Mouse (Mus musculus) hindbrain, embryonic 10.5 days (tissue): ENCODE data around the gene 4921536K21Rik. TPM values are rescaled to one million over a fixed set of nuclear protein-coding genes. Genes with fewer than 3 reads are reported as not detected.
"Not testable (repeated sequence)": the region's sequence is repeated elsewhere in the genome, so short reads cannot be mapped to it uniquely, and the experiment has no call there.

ENCODE experiments used
- DNase-seq: peaks from one replicate; pipeline ENCODE4 v3.0.0-alpha.2; 2017; ENCODE audit warnings: low spot score
- H3K27ac ChIP-seq: fragments of 300-500 bp; sonication (generic); 2 replicates; pipeline ENCODE4 v1.5.1; 2016; ENCODE audit warnings: mild to moderate bottlenecking, moderate library complexity
- H3K27me3 ChIP-seq: fragments of 300-500 bp; sonication (generic); 2 replicates; pipeline ENCODE4 v1.6.1; 2016; ENCODE audit warnings: mild to moderate bottlenecking; ENCODE audit not compliant: poor library complexity, insufficient read depth, severe bottlenecking
- H3K36me3 ChIP-seq: fragments of 300-500 bp; sonication (generic); 2 replicates; pipeline ENCODE4 v1.6.1; 2016; ENCODE audit warnings: mild to moderate bottlenecking, moderate library complexity
- H3K4me1 ChIP-seq: fragments of 300-500 bp; sonication (generic); replicated peaks from 2 replicates; pipeline ENCODE4 v1.6.1; 2016; ENCODE audit warnings: mild to moderate bottlenecking
- H3K4me3 ChIP-seq: fragments of 300-500 bp; sonication (generic); 2 replicates; pipeline ENCODE4 v1.5.1; 2016; ENCODE audit warnings: mild to moderate bottlenecking, moderate library complexity
- H3K9me3 ChIP-seq: fragments of 300-500 bp; sonication (generic); 2 replicates; pipeline ENCODE4 v1.6.1; 2016; ENCODE audit warnings: mild to moderate bottlenecking, moderate library complexity
- WGBS: fragments of 180-500 bp; shearing (Covaris S2); methylation state at CpG from one replicate; pipeline ENCODE4 v1.1.7; 2016; 5-methylcytosine and 5-hydroxymethylcytosine counted together
- polyA plus RNA-seq: library from polyadenylated mRNA; unstranded; fragments of >200 nt; fragmentation: Nextera tagmentation; extraction: Ambion mirVana; gene quantifications from 2 replicates; pipeline ENCODE4 v1.2.1, GENCODE M21; 2016

Gene 4921536K21Rik
- polyA plus RNA-seq, 1 experiment from 2014 or later, result 1.8 TPM

DNA sequence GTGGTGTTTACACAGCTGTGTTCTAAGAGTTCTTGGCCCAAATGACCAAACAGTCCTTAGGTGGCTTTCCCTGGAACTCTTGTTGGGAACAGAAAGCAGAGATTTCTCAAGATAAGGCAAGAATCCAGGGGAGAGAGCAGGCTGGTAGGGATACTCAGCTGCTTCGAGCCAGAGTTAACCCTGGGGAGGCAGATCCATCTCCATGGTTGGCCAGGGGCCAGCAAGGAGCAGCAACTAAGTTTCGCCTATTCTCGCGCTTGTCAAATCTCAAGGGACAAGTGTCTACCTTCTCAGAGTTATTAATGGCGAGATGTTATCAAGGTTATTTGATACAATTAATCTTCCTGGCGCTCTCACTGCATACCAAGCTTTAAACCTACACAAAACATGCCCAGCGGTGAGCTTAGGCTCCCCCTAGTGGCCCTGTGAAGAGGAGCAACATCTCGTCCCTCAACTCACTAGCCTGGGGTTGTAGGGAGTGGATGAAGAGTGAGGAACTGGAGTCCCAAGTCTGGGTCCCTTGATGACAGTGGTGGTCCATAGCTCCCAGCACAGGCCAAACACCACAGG lies 26.5 kb upstream of the 4921536K21Rik start:
- WGBS, result 35% methylated on average over 8 of the region's 8 CpGs
- no peaks in the 10 kb centered on the region for H3K4me1 ChIP-seq
- H3K27me3 ChIP-seq, result no peaks in the 10 kb centered on the region
- no peaks in the 10 kb centered on the region for H3K9me3 ChIP-seq
- H3K4me3 ChIP-seq, result no peak overlapping the region
- H3K36me3 ChIP-seq, result peaks cover 43% of the 10 kb centered on the region
- no peak overlapping the region for H3K27ac ChIP-seq
- peak; percentile 41 for DNase-seq

GRCm38 (mm10) chr11:3920476-3920875 lies 25.6 kb upstream of the 4921536K21Rik start:
- WGBS, result 86% methylated on average over 7 of the region's 7 CpGs

DNA sequence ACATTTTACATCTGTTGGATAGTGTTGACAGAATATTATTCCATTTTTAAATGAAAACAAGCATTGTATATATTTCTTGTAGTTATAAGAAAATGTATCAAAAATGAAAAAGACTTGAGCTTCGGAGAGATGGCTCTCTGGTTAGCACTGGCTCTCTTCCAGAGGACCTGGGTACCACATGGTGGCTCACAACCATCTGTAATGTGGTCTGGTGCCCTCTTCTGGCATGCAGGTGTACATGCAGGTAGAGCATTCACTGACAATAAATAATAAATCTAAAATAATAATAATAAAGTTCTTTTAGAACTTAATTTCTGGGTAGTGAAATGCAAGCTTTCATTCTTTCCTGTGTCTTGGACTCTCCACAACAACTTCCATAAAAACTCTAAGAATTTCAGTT lies 23.8 kb upstream of the 4921536K21Rik start:
- no peak for DNase-seq
- no peaks in the 10 kb centered on the region for H3K9me3 ChIP-seq
- H3K4me3 ChIP-seq, result no peak overlapping the region
- no peaks in the 10 kb centered on the region for H3K27me3 ChIP-seq
- peaks cover 7% of the 10 kb centered on the region for H3K4me1 ChIP-seq
- no peak overlapping the region for H3K27ac ChIP-seq
- peaks cover 18% of the 10 kb centered on the region for H3K36me3 ChIP-seq
- 65% methylated on average over 1 of the region's 1 CpGs for WGBS

More at GRCm38 (mm10) chr11:3920476-3920875, 25.6 kb upstream of the 4921536K21Rik start:
- Histone ChIP-seq H3K27me3 (no peaks in the 10 kb centered on the region), H3K27ac (no peak overlapping the region), H3K4me1 (no peaks in the 10 kb centered on the region), H3K4me3 (no peak overlapping the region), H3K9me3 (no peaks in the 10 kb centered on the region), H3K36me3 (peaks cover 35% of the 10 kb centered on the region)
- DNase-seq, result no peak

DNA sequence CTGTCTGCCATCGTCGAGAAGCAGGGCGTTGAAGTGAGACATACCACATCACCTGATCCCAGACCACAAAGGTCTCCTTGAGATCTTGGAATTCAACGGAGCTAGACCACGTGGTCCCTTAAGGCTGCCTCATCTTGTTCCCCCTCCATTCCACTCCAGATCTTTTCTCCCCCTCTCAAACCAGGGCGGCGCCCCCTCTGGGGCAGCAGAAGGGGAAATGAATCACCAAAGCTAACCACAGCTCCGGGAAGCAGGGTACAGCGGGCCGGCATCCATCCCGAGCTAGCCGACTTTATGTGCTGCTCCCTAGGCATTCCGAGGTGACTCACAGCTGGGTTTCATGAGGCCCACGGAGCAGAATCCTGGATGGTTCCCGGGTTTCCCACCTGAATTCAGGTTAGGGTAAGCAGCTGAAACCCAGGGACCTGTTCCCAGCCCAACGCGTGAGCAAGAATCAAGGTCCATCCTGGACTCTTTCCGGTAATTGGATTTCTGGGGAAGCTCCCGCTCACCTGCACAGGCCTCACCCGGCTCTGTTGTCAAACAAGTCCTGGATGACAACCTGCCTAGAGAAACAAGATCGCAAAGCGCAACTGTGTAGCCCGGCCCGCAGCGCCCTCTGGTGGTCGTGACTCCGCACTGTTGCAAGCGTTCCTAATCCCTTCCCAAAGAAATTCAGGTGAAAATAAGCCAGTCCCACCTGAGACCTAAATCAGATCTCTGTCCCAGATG lies 19.4 kb upstream of the 4921536K21Rik start, which contains the start of gene Slc35e4:
Gene Slc35e4 (minus strand): TSS at position 556 of the 732 bp plus-strand sequence.
- H3K4me1 ChIP-seq, result peaks cover 46% of the 10 kb centered on the region
- H3K9me3 ChIP-seq, result no peaks in the 10 kb centered on the region
- peaks cover 18% of the 10 kb centered on the region for H3K27me3 ChIP-seq
- peak within 1 kb of the TSS; percentile 68 for H3K4me3 ChIP-seq
- 0 out of 2 replicates have a peak, but pooled peaks cover 6% of the 10 kb centered on the region for H3K36me3 ChIP-seq
- H3K27ac ChIP-seq, result peak within 1 kb of the TSS; percentile 84
- under 1% methylated on average over 28 of the region's 28 CpGs for WGBS
- peak; percentile 85 for DNase-seq

DNA sequence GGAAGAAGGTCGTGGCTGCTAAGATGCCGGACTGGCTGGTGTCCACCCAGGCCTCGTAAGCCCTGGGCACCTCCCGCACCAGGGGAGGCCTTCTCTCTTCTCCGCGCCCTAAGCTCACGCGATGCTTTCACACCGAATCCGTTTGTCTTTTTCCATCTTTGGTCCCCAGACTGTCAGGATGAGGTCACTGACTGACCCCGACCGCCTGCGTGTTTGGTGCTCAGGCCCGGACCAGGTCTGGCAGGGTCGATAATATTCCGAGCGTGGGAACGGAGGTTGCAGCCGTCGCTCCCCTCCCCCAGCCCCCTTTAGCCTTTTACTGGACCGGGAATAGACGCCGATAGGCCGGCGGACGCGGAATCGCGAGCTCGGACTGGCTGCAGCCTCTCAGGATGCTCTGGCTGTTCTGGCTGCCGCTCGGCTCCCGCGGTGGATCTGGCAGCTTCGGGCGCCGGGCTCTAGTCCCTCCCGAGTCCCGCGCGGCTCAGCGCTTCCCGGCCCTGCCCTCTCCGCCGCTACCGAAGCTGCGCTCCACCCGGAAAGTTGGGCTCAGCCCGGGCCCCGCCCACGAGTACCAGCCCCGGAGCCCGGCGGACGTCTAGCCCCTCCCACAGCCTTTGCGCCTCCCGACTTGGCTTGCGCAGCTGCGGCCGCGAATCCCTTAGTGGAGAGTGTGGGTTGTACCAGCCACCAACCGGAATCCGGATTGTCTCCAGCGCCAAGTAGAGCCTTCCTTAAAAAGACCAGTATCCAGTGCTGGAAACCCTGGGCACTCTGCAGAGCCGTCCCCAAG lies 18.6 kb upstream of the 4921536K21Rik start:
- peak overlapping the region; percentile 68 for H3K4me3 ChIP-seq
- peaks cover 51% of the 10 kb centered on the region for H3K4me1 ChIP-seq
- peak overlapping the region; percentile 84 for H3K27ac ChIP-seq
- peak; percentile 88 for DNase-seq
- peaks cover 18% of the 10 kb centered on the region for H3K27me3 ChIP-seq
- H3K9me3 ChIP-seq, result no peaks in the 10 kb centered on the region
- under 1% methylated on average over 65 of the region's 65 CpGs for WGBS
- 0 out of 2 replicates have a peak, but pooled peaks cover 6% of the 10 kb centered on the region for H3K36me3 ChIP-seq

GRCm38 (mm10) chr11:3912875-3913271 lies 18.0 kb upstream of the 4921536K21Rik start:
- H3K36me3 ChIP-seq, result 0 out of 2 replicates have a peak, but pooled peaks cover 6% of the 10 kb centered on the region
- peak; percentile 46 for DNase-seq
- peak overlapping the region; percentile 68 for H3K4me3 ChIP-seq
- H3K27me3 ChIP-seq, result peaks cover 18% of the 10 kb centered on the region
- no peaks in the 10 kb centered on the region for H3K9me3 ChIP-seq
- 3% methylated on average over 16 of the region's 16 CpGs for WGBS
- peak overlapping the region; percentile 84 for H3K27ac ChIP-seq
- H3K4me1 ChIP-seq, result peaks cover 56% of the 10 kb centered on the region

DNA sequence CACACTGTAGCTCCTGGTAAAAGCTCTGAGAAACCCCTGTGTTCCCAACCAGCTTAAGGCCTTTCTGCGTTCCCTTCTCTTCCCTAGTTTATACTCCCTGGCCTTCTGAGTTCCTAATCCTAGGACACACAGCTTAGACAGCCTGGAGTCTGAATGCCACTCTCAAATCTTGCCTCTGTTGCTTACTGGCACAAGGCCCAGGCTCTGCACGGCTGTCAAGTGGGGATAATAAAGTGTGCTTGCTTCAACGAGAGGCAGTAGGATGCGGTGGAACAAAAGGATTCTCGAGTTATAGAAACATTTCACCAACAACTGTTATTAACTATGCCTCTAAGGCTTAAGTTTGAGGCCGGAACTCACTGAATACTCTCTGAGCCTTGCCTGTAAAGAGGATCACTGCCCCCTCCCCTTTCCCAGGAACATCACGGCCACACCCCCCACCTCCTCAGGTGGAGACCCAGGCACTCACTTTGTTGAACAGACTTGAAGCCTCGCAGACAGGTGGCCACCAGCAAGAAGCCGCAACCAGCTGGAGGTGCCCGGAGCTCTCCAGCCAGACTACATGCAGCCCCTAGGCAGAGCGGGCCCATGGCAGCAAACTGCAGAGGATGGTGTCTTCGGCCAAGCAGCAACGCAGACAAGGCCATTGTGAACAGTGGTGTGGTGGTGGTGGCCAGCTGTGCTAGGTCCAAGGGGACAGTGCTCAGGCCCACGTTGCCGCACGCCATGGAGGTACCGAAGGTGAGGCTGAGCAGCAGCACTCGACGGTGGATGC lies 17.4 kb upstream of the 4921536K21Rik start:
- Histone ChIP-seq H3K27ac (peak overlapping the region; percentile 84), H3K36me3 (peaks cover 8% of the 10 kb centered on the region; the same call in 1 of the 2 replicates), H3K4me1 (peaks cover 58% of the 10 kb centered on the region), H3K27me3 (peaks cover 18% of the 10 kb centered on the region), H3K4me3 (peak overlapping the region; percentile 68), H3K9me3 (no peaks in the 10 kb centered on the region)
- no peak for DNase-seq
- WGBS, result 23% methylated on average over 19 of the region's 19 CpGs

DNA sequence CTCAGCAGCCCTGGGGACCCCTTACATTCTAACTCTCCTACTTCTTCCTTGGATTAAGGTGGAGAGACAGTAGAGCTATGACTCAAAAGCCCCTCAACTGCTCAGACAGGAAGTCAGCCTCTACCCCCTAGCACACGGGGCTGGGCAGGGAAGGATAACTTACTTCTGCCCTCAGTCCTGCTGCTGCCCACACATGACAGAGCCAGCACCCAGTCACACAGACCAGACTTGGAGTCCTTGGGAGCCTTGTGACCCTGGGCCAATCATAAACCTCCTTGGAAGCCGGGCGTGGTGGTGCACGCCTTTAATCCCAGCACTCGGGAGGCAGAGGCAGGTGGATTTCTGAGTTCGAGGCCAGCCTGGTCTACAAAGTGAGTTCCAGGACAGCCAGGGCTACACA lies 16.5 kb upstream of the 4921536K21Rik start:
- Histone ChIP-seq H3K4me1 (peaks cover 58% of the 10 kb centered on the region), H3K27me3 (peaks cover 18% of the 10 kb centered on the region), H3K4me3 (0 out of 2 replicates have a peak overlapping the region, but pooled peaks have one; percentile 14), H3K36me3 (peaks cover 14% of the 10 kb centered on the region; the same call in 1 of the 2 replicates)
- WGBS, result 90% methylated on average over 6 of the region's 6 CpGs
- DNase-seq, H3K9me3 ChIP-seq, H3K27ac ChIP-seq: not testable (repeated sequence)

DNA sequence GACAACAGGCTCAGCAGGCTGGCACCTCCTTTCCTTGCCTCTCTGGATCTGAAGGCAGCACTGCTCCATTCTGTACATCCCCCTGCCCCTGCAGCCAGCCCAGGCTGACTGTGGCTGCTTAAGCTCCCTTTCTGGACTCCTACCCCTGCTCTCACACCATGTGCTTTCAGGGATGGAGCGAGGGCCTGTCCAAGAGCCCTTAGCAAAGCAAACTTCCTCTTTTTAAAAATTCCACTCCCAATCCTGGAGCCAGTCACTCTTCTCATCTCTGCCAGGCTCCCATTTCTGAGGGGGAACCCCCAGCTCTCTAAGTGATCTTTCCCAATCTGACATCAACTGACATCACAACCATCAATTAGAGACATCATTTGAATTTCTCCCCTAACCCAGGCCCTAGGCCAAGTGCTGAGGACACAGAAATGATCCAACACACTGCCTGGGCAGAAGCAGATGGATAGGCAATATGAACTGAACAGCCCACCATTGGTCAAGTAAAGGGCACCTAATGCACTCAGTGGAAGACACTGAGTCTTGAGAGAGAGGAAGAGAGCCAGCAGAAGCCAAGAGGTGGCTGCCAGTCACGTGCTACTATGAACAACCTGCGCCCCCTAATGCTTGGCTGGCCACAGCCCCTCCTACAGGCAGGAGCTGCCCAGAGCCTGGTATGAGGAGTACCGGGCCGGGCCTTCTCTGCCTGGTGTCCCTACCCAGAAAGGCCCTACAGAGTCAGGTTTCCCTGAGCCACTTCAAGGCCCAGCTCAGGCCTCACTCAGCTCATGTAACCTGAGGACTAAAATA lies 15.8 kb upstream of the 4921536K21Rik start:
- Histone ChIP-seq H3K27me3 (peaks cover 18% of the 10 kb centered on the region), H3K36me3 (peaks cover 17% of the 10 kb centered on the region; the same call in 1 of the 2 replicates), H3K4me3 (0 out of 2 replicates have a peak overlapping the region, but pooled peaks have one; percentile 14), H3K9me3 (no peaks in the 10 kb centered on the region), H3K27ac (no peak overlapping the region), H3K4me1 (peaks cover 58% of the 10 kb centered on the region)
- WGBS, result 59% methylated on average over 5 of the region's 5 CpGs
- DNase-seq, result no peak

- H3K9me3 ChIP-seq, result no peaks in the 10 kb centered on the region
- WGBS, result 93% methylated on average over 4 of the region's 4 CpGs
- H3K27me3 ChIP-seq, result peaks cover 18% of the 10 kb centered on the region
- H3K4me3 ChIP-seq, result no peak overlapping the region
- H3K27ac ChIP-seq, result no peak overlapping the region
- peaks cover 17% of the 10 kb centered on the region; the same call in 1 of the 2 replicates for H3K36me3 ChIP-seq
- peaks cover 57% of the 10 kb centered on the region for H3K4me1 ChIP-seq
- no peak for DNase-seq
These were observed 14.3 kb upstream of the 4921536K21Rik start for GRCm38 (mm10) chr11:3909236-3909635.

GRCm38 (mm10) chr11:3905446-3905845 lies 10.5 kb upstream of the 4921536K21Rik start:
- whole genome bisulfite sequencing, result 83% methylated on average over 1 of the region's 1 CpGs
- Histone ChIP-seq H3K4me1 (peaks cover 26% of the 10 kb centered on the region), H3K27me3 (no peaks in the 10 kb centered on the region), H3K27ac (no peak overlapping the region), H3K4me3 (no peak overlapping the region), H3K36me3 (peaks cover 17% of the 10 kb centered on the region; the same call in 1 of the 2 replicates), H3K9me3 (no peaks in the 10 kb centered on the region)
- DNase-seq, result no peak
